Mouse (Mus musculus): ENCODE results near the gene Kcnk6.
"Not testable (repeated sequence)": the region's sequence is repeated elsewhere in the genome, so short reads cannot be mapped to it uniquely, and the experiment has no call there.

The Kcnk6 gene

GRCm38 (mm10) chr7:29246619-29247313 lies 14.5 kb upstream of the Kcnk6 start:
- no peak for DNase-seq (ENCODE audit: low read depth, low spot score)

- DNase-seq (ENCODE audit: low read depth, low spot score): no peak
These were observed 13.7 kb upstream of the Kcnk6 start for GRCm38 (mm10) chr7:29246015-29246414.

- no peak for DNase-seq (ENCODE audit: low read depth, low spot score)
These were observed 12.6 kb upstream of the Kcnk6 start for GRCm38 (mm10) chr7:29244732-29245416.

DNA sequence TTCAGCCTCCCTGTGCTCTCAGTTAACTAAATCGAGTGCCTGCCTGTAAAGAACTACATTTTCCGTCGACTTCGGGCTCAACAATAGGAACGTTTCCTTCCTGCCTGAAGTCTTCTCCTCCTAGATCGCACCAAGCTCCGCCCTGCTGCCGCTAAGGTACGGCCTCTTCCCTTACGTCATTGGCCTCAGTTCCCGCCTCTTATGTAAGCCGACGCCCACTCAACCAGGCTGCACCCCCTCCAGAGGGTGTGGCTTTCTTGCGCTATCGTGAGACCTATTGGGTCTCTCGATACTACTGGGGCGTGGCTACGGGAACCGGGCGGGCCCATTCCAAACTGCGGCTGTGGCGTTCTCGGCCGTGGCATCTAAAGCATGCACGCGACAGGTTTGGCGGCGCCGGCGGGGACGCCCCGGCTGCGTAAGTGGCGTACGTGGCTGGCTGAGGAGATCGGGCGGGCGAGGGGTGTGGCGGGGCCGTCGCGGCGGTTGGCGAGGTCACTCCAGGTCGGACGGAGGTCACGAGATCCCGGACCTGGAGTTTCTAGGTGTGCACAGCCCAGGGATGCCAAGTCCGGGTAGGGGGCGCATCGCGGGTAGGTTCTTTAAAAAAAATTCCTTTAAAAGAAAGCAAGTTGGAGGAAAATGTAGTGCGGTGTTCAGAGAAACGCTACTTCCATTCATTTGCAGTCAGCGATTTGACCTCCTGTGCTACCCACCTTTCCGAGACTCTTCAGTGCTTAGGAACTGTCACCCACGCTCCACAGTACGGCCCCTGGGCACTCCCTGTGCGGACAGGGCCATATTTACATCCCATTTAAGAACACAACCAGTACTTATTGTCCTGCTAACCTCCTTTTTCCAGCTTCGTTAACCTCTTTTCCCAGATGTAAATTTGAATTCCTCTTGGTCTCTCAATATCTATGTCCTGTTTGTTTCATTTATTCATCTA lies 6.0 kb upstream of the Kcnk6 start, which contains the start of gene Yif1b:
Yif1b (plus strand) TSS at position 311 of the 949 bp plus-strand sequence.
- peak; percentile 100 for DNase-seq (ENCODE audit: low read depth, low spot score)

GRCm38 (mm10) chr7:29237596-29237995 lies 5.3 kb upstream of the Kcnk6 start:
- DNase-seq (ENCODE audit: low read depth, low spot score): not testable (repeated sequence)

DNA sequence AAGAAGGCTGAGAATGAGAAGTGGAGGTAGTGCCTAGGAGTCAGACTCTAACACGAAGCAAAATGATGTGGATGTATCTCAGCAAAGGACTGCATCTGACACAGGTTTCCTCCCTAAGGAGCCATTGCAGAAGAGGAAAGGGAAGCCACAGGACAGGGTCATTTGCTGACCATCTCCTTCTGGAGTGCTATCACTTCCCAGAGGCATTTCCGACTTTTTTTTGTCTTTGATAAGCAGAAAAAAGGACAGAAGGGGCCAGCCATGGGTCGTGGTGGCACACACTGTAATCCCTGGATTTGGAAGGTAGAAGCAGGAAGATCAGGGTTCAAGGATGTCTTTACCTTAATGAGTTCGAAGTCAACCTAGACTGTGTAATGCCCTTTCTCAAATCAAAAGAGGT lies 4.3 kb upstream of the Kcnk6 start:
- no peak for DNase-seq (ENCODE audit: low read depth, low spot score)

DNA sequence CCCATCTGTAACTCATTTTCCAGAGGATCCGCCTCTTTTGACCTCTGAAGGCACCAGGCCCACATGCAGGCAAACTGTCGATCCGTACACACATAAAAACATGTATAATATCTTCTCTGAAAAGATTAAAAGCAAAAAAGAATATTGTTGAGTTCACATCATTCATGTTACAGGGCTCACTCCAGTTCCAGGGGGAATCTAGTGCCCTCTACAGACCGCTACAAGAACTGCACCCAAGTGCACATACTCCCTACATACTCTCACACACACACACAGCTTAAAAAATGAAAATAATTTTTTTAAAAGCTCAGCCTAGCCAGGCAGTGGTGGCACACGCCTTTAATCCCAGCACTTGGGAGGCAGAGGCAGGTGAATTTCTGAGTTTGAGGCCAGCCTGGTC lies 2.3 kb upstream of the Kcnk6 start:
- DNase-seq (ENCODE audit: low read depth, low spot score): no peak

GRCm38 (mm10) chr7:29233745-29234144 lies 1.4 kb upstream of the Kcnk6 start:
- DNase-seq (ENCODE audit: low read depth, low spot score): no peak

GRCm38 (mm10) chr7:29231517-29231916 lies 798 bp downstream of the Kcnk6 start:
- DNase-seq (ENCODE audit: low read depth, low spot score): no peak

GRCm38 (mm10) chr7:29230560-29230959 lies 1.8 kb downstream of the Kcnk6 start:
- DNase-seq (ENCODE audit: low read depth, low spot score): no peak

GRCm38 (mm10) chr7:29228202-29228601 lies 4.1 kb downstream of the Kcnk6 start:
- no peak for DNase-seq (ENCODE audit: low read depth, low spot score)

- DNase-seq (ENCODE audit: low read depth, low spot score): no peak
These were observed 6.8 kb downstream of the Kcnk6 start for GRCm38 (mm10) chr7:29225520-29225919.

DNA sequence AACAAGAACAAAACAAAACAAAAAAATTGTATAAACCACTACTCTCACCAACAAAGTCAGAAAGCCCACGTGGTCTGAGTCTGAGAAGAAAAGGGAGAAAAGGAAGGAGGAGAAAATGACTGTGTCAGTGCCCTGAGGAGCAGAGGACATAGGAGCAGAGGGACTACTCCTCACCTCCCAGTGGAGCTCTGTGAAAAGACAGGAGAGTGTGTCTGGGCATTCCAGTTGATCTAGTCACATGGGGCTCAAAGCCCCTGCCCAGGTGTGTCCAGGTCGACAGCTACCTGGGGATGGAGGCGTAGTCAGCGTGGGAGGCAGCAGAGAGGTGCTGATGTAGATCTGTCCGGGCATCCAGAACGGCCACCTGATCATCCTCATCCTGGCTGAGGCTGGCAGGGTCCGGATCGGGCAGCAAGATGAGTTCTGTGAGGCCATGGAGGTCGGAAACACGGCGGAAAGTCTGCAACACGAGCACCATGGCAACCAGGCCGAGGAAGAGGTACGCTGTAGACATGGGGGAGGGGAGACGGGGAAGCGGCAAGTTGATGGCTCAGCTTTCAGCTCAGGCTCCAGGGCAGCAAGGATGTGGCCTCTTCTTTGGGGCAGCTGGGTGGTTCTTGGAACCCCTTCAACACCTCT lies 7.4 kb downstream of the Kcnk6 start:
- no peak for DNase-seq (ENCODE audit: low read depth, low spot score)

- no peak for DNase-seq (ENCODE audit: low read depth, low spot score)
These were observed 17.5 kb downstream of the Kcnk6 start for GRCm38 (mm10) chr7:29214846-29215245.

DNA sequence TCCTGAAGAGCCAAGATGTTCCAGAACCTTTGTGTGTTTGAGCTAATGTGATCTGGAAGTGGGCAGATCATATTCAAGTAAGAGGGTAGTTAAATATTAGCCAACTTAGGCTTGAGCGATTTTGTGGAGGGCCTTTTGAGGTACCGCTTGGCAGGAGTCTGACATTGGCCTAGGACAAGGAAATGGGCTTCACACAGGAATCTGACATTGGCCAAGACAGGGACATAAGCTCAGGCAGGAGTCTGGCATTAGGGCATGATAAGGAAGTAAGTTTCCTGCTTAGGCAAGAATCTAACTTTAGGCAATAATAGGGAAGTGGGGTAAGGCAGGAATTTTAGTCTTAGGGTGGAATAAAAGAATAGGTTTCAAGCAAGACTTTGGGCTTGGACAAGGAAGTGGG lies 18.1 kb downstream of the Kcnk6 start:
- DNase-seq (ENCODE audit: low read depth, low spot score): no peak

- no peak for DNase-seq (ENCODE audit: low read depth, low spot score)
These were observed 18.6 kb downstream of the Kcnk6 start, which contains the start of gene Catsperg1 for GRCm38 (mm10) chr7:29213675-29214082. Gene Catsperg1, minus strand, starts transcription at chr7:29214035.

DNA sequence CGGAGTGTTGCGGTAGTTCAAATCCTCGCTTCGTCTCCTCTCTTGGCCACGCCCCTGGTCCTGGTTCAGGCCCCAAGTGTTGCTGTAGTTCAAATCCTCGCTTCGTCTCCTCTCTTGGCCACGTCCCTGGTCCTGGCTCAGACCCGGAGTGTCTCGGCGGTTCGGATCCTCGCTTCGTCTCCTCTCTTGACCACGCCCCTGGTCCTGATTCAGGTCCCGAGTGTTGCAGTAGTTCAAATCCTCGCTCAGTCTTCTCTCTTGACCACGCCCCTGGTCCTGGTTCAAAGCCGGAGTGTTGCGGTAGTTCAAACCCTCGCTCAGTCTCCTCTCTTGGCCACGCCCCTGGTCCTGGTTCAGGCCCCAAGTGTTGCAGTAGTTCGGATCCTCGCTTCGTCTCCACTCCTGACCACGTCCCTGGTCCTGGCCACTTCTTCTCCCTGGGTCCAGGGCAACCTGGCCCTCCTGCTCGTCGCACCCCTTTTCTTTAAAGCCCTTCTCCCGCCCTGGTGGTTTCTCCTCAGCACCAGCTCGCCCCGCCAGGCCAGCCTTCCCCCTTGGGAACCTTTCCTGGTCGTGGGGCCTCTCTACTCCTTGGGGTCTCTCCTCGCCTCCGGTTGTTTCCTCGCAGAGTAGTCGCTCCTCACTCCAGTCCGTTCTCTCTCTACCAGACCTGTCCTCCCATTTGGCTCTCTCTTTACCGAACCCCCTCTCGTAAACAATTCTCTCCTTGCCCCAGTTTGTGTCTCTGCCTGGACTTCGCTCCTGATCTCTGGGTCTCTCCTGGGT lies 19.3 kb downstream of the Kcnk6 start:
- not testable (repeated sequence) for DNase-seq (ENCODE audit: low read depth, low spot score)

DNA sequence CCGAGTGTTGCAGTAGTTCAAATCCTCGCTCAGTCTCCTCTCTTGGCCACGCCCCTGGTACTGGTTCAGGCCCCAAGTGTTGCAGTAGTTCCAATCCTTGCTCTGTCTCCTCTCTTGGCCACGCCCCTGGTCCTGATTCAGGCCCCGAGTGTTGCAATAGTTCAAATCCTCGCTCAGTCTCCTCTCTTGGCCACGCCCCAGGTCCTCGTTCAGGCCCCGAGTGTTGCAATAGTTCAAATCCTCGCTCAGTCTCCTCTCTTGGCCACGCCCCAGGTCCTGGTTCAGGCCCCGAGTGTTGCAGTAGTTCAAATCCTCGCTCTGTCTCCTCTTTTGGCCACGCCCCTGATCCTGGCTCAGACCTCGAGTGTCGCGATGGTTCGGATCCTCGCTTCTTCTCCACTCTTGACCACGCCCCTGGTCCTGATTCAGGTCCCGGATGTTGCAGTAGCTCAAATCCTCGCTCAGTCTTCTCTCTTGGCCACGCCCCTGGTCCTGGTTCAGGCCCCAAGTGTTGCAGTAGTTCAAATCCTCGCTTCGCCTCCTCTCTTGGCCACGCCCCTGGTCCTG lies 20.0 kb downstream of the Kcnk6 start:
- DNase-seq (ENCODE audit: low read depth, low spot score): no peak

- peak; percentile 92 for DNase-seq (ENCODE audit: low read depth, low spot score)
These were observed 20.7 kb downstream of the Kcnk6 start for GRCm38 (mm10) chr7:29211415-29212198.

- not testable (repeated sequence) for DNase-seq (ENCODE audit: low read depth, low spot score)
These were observed 21.3 kb downstream of the Kcnk6 start for GRCm38 (mm10) chr7:29211013-29211412.

Measured in skeletal muscle tissue, adult 2 months (tissue).